Mouse (Mus musculus): ENCODE measurements around the gene Kcnj4.

- TF ChIP-seq CTCF (IDR thresholded peaks at IDR 0.05; ENCODE audit: extremely low read depth, insufficient read length, insufficient replicate concordance, low read depth, low read length) (no peak), POLR2A (IDR thresholded peaks at IDR 0.05; ENCODE audit: low read depth, low read length) (no peak)
Observed at GRCm38 (mm10) chr15:79527192-79527591, 22.2 kb upstream of the Kcnj4 start.
